Mouse (Mus musculus) adrenal gland, postnatal 4 days (tissue): ENCODE results near the gene Cebpzos. TPM values are rescaled to one million over a fixed set of nuclear protein-coding genes. Genes with fewer than 3 reads are reported as not detected.

ENCODE experiments used
- DNase-seq, 2 experiments: peaks; one replicate each; pipeline ENCODE4 v3.0.0; 2021 to 2022; ENCODE audit warnings: low spot score in 2 of 2, mixed read lengths in 2 of 2
- long read RNA-seq, 2 experiments: library from polyadenylated mRNA; stranded (forward); transcript quantifications; one replicate each; pipeline ENCODE4 v2.0.0; 2021
- total RNA-seq, 2 experiments: library from RNA; stranded (reverse); gene quantifications; 2 replicates each; pipeline ENCODE4 v1.2.3; 2021

Gene Cebpzos
- total RNA-seq, result 10 to 100 TPM; 44.9 to 45.2 TPM
- long read RNA-seq, experiment 1, transcript Cebpzos-202 (5 exons, 602 nt), result major isoform, 20 of 55 reads
- long read RNA-seq, experiment 1, transcript Cebpzos-201 (5 exons, 753 nt), result minor isoform, 18 of 55 reads
- long read RNA-seq, experiment 1, partial matches to known transcripts, result 14 of 55 reads
- long read RNA-seq, experiment 1, other reads (novel, unspliced or antisense), result 3 of 55 reads
- long read RNA-seq, experiment 2, transcript Cebpzos-201 (5 exons, 753 nt), result minor isoform, 7 of 42 reads
- long read RNA-seq, experiment 2, transcript Cebpzos-202 (5 exons, 602 nt), result major isoform, 13 of 42 reads
- long read RNA-seq, experiment 2, partial matches to known transcripts, result 19 of 42 reads
- long read RNA-seq, experiment 2, other reads (novel, unspliced or antisense), result 3 of 42 reads

DNA sequence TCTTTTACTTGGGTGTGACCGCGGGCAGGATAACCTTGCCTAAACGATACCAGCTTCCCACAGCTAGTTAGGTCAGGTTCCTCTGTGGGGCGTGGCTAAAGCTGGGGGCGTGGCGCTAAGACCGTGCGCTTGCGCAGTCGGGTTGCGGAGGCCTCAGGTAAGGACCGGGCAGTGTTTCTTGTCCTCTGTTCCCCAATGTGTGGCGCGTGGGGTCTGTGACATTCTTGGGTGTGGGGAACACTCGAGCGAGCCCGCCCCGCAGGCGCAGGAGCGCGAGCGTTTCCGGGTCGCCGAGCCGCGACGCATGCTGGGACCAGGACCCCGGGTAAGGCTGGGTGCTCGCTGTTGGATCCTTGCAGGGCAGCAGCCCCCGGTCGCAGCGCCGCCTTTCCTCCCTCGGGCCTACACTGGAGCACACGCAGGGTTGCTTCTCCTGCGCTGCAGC lies at the start of gene Cebpzos:
Gene Cebpzos, plus strand, starts transcription at position 132 of the 445 bp plus-strand sequence.
- DNase-seq, result peak; percentile 66 to 75

DNA sequence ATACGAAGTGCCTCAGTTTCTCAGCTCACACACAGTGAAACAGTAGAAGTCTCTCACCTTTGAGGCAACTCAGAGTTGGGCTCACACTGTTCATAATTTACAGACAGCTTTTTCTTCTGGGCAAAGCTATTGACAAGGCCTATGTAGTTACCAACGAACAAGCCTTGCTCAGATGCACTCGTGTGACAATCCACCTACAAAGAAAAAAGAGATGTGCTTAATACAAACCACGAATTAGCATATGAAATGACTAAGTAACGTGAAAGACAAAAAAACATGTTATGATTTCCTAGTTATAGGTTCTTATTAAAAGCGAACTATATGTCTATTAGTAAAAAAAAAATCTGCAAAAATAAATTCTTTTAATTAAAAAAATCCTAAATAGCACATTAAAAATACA lies 42.4 kb upstream of the Cebpzos start:
- no peak for DNase-seq

GRCm38 (mm10) chr17:78881878-78882304 lies 34.4 kb upstream of the Cebpzos start:
- no peak for DNase-seq

DNA sequence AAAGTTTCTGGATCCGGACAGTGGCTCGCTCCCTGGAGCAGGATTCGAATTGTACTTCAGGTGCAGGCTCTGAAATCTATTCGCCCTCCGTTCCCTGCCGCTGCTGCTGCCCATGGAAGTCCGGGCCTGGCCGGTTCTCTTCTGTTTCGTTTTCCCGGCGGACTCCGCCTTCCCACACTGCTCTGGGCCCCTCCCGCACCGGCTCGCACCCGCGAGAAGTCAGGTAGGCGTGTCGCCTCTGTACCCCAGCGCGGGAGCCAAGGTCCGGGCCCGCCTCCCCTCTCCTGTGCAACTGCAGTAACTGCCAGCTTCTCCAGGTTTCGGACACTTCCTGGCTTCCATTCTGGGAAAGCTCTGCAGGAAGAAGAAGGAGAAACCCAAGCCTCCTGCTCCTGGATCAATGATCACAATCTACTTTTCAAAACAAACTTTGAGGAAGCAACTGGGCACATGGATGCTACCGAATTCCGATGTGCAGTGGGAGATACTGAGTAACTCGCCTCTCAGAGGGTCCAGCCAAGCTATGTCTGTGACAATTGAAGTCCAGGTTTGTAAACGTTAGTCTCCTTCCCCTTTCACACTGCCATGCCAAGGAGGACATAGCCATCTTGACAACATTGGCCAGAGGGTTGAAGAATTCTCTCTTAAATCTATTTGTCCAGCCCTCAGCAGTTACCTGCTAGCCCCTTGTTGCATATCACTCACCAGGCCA lies 33.7 kb upstream of the Cebpzos start, which contains the start of gene Eif2ak2:
Gene Eif2ak2, minus strand, starts transcription at position 173 of the 712 bp plus-strand sequence.
- DNase-seq, result peak; percentile 76 to 85

DNA sequence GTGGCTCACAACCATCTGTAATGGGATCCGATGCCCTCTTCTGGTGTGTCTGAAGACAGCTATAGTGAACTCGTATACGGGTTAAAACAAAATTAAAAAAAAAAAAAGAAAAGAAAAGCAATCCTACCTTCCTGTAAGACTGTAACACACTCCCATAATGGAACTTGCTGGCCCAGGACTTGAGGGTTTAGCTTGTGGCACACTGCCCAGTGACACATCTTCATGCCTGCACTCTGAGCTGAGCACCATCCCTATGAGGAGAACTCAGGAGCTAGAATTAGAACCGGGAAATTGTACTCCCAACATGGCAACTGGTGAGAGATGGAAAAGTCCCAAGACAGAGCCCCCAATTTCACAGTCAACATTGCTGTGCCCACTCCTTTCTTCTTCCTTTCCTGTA lies 33.0 kb upstream of the Cebpzos start:
- no peak for DNase-seq

GRCm38 (mm10) chr17:78885286-78886065 lies 30.8 kb upstream of the Cebpzos start:
- no peak for DNase-seq

- DNase-seq, result no peak
Measured at GRCm38 (mm10) chr17:78888554-78888953, 27.7 kb upstream of the Cebpzos start.

DNA sequence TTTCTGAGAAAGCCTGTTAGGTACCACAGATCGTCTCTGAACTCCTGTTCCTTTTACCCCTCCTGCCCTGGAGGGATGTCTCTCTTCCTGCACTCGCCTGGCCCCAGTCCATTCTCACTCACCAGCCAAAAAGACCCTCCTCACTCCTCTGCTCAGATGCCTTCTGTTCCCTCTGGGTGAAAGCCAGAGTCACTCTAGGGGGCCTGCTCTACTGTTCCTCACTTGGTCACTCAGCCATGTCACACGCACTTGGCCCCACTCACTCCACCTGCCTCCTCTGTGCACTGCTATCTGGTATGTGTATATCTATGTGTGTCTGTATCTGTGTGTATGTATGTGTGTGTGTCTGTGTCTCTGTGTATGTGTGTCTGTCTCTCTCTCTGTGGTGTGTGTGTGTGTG lies 27.1 kb upstream of the Cebpzos start:
- no peak for DNase-seq

DNA sequence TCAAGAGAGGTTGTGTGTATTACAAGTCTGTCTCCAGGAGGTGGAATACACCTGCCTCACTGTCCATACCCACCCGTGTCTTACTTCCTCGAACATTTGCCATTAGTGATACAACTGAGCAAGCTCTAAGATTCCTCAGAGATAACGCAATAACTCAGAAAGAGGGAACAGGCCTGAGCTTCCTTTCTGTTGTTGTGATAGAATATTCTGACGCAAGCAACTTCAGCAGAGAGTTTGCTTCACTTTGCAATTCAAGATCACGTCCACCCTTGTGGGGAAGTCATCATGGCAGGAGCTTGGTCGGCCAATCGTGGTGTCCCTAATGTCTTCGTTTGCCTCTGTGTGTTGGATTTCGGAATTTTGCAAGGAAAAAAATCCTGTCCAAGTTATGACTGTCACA lies 25.3 kb upstream of the Cebpzos start:
- no peak for DNase-seq

DNA sequence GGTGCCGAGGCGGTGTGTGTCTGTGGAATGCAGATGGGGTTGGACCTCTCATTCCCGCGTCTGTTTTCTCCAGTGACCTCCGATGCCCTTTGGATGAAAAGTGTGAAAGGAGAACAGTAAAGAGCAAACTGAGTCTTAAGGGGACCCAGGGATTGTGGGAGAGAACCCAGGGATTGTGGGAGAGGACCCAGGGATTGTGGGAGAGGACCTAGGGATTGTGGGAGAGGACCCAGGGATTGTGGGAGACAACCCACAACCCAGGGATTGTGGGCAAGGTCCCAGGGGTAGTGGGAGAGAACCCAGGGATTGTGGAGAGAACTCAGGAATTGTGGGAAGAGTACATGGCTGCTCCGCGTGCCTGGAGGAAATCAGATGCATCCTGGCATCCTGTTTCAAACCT lies 21.3 kb upstream of the Cebpzos start:
- no peak for DNase-seq

DNA sequence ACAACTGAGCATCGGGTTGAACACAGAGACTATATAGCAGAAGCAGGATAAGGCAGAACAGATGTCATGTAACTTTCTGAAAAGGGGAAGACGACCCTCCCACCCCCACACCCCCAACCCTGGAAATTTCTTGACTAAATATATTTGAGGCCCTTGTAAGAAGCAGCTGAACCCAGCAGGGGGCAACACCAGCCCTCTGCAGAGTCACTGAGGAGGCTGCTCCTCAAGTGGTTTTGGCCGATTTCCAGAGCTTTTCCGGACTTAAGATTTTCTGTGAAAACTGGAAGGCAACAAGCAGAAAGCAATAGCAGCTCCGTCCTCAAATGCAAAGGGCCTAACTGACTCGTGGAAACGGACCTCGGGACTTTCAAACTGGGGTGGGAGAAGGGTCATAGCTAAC lies 20.9 kb upstream of the Cebpzos start:
- no peak for DNase-seq

- no peak for DNase-seq
Measured at GRCm38 (mm10) chr17:78903158-78903557, 13.1 kb upstream of the Cebpzos start.

DNA sequence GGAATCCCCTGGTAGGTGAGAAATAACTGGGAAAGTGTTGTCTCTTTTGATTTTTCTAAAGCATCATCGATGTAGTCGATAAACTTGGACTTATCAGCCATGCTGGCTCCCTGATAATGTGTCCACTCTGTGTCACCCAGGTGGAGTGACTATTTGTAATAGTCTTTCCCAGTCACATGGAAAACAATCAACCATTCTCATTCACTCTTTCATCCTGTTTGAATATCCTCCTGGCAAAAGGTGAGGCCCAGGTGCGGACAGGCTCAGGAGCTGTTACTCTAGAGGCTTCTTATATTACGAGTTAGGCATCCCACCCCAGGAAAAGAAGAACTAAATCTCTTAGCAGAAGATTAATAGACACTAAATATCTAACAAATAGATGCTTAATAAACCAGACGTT lies 9.4 kb upstream of the Cebpzos start, which contains the start of gene Sult6b1:
Gene Sult6b1, minus strand, starts transcription at position 101 of the 400 bp plus-strand sequence.
- no peak for DNase-seq

DNA sequence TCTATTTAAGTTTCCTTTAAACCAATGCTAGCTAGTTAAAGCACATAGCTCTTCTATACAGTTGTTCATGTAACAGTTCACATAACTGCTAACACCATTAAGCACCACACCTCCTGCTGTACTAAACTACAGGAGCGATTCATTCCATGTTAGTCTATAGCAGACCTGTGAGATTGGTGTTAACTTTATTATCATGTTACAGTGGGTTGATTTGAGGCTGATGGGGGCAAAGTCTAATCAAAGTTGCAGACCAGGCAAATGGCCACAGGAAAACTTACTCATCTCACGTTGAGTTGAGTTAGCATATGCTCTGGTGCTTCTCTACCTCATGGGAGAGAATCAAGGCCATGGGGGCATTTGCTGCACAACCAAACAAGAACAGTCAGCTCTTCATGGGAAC lies 6.9 kb upstream of the Cebpzos start:
- no peak for DNase-seq

DNA sequence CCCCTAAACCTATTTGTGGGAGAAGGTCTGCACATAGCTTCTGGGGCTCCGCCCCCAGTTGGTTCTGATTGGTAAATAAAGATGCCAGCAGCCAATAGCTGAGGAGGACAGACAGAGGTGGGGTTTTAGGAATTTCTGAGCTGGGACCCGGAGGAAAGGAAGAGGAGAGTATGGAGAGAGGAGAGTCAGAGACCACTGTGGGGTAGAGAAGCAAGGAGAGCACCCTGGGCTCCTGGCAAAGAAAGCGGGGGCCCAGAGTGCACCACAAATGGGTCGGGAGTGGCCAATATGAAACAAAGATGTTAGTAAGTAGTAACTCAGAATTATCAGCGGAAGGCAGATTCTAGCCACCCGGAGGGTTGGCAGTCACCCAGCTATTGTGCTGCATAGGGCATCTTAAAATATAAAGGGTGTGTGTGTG lies 3.4 kb upstream of the Cebpzos start:
- no peak for DNase-seq

- no peak for DNase-seq
Measured at GRCm38 (mm10) chr17:78913921-78914320, 2.4 kb upstream of the Cebpzos start.

- no peak for DNase-seq
Measured at GRCm38 (mm10) chr17:78915772-78916171, 528 bp upstream of the Cebpzos start.

DNA sequence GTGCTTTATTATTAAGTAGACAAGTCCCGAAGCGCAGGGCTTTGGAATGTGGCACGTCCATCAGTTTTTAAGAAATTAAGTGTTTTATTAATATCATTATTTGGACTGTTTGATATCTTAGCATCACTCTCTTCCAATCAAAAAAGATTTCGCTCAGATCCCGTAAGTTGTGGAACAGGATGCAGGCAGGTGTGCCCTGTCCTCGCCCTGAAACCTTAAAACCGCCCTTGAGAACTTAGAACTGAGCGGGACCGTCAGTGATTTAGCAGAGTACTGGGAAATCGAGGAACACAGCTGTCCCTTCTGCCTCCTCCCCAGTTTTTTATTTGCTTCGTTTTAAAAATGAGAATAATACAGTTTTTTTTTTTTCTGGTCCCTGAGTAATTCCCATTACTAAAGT lies 599 bp downstream of the Cebpzos start:
- no peak for DNase-seq

- no peak for DNase-seq
Measured at GRCm38 (mm10) chr17:78917696-78918095, 1.4 kb downstream of the Cebpzos start.

DNA sequence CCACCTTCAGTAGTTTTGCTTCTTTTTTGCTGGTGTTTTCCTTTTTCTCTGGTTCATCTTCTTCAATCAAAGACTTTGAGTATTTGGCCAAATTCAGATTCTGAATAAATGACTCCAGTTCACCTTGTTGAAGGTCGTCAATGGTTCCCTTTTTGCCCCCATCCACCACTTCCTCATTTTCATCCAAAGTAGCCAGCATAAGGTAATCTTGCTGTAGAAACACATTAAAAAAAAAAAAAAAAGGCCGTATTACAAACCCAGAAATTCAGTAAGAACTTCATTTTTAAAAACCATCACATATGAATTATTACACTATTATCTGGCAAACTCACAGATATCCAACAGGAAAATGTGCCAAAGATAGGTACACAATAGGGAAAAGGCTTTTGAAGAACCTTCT lies 19.6 kb downstream of the Cebpzos start:
- DNase-seq, result no peak

- DNase-seq, result peak; percentile 86 to 93
Measured at GRCm38 (mm10) chr17:78936466-78937228, 20.3 kb downstream of the Cebpzos start, which contains the start of the genes Cebpz and Ndufaf7. Gene Cebpz (minus strand): TSS chr17:78937066. Gene Ndufaf7 (plus strand): TSS chr17:78937136.
